Mouse (Mus musculus) liver, embryonic 16.5 days (tissue): Measurements from ENCODE around the gene Clcn6. TPM values are rescaled to one million over a fixed set of nuclear protein-coding genes. Genes with fewer than 3 reads are reported as not detected.

Experiments used
- ATAC-seq: fragments of 200-750 bp; cut with Nextera tagmentation; 2 replicates; pipeline ENCODE4 v1.8.0; 2017; ENCODE audit warnings: low read depth, mild to moderate bottlenecking, moderate number of reproducible peaks, moderate library complexity
- H3K27ac ChIP-seq: fragments of 300-500 bp; sonication (generic); 2 replicates; pipeline ENCODE4 v1.5.1; 2014; ENCODE audit warnings: mild to moderate bottlenecking, low read length
- H3K27me3 ChIP-seq: fragments of 300-500 bp; sonication (generic); 2 replicates; pipeline ENCODE4 v1.6.1; 2014; ENCODE audit warnings: low read depth, low read length, mixed read lengths; ENCODE audit not compliant: control insufficient read depth, insufficient read depth
- H3K36me3 ChIP-seq: fragments of 300-500 bp; sonication (generic); 2 replicates; pipeline ENCODE4 v1.6.1; 2014; ENCODE audit warnings: mild to moderate bottlenecking; ENCODE audit not compliant: control insufficient read depth, insufficient read depth
- H3K4me1 ChIP-seq: fragments of 300-500 bp; sonication (generic); 2 replicates; pipeline ENCODE4 v1.6.1; 2014; ENCODE audit warnings: low read depth, low read length, mixed read lengths; ENCODE audit not compliant: control insufficient read depth
- H3K4me2 ChIP-seq: fragments of 300-500 bp; sonication (generic); 2 replicates; pipeline ENCODE4 v1.6.1; 2014; ENCODE audit warnings: low read depth, low read length, mixed read lengths
- H3K4me3 ChIP-seq: fragments of 300-500 bp; sonication (generic); 2 replicates; pipeline ENCODE4 v1.5.1; 2014; ENCODE audit warnings: low read depth, mild to moderate bottlenecking, low read length
- H3K9ac ChIP-seq: fragments of 300-500 bp; sonication (generic); 2 replicates; pipeline ENCODE4 v1.6.1; 2014; ENCODE audit warnings: low read depth, low read length
- H3K9me3 ChIP-seq: fragments of 300-500 bp; sonication (generic); replicated peaks from 2 replicates; pipeline ENCODE4 v1.6.1; 2016; ENCODE audit warnings: low read length; ENCODE audit not compliant: control insufficient read depth
- WGBS: fragments of 180-500 bp; shearing (Covaris S2); extraction: QIAGEN DNeasy Blood & Tissue Kit; methylation state at CpG from one replicate; pipeline ENCODE4 v1.1.7; 2014; ENCODE audit not compliant: insufficient replicate concordance; 5-methylcytosine and 5-hydroxymethylcytosine counted together
- polyA plus RNA-seq: library from polyadenylated mRNA; unstranded; fragments of >200 nt; fragmentation: Nextera tagmentation; extraction: Ambion mirVana; gene quantifications from 2 replicates; pipeline ENCODE4 v1.2.1, GENCODE M21; 2015

Gene Clcn6
- polyA plus RNA-seq, 1 experiment from 2014 or later: 1.8 TPM

GRCm38 (mm10) chr4:147995311-147995710 is 43.3 kb downstream of the Clcn6 start:
- WGBS: 61% methylated on average over 3 of the region's 3 CpGs
- Histone ChIP-seq H3K4me1 (no peaks in the 10 kb centered on the region), H3K9ac (no peak overlapping the region), H3K4me3 (no peak overlapping the region), H3K4me2 (no peak overlapping the region), H3K9me3 (no peaks in the 10 kb centered on the region), H3K36me3 (no peaks in the 10 kb centered on the region), H3K27ac (no peak overlapping the region), H3K27me3 (no peaks in the 10 kb centered on the region)
- no peak for ATAC-seq

GRCm38 (mm10) chr4:147993571-147994095 is 45.0 kb downstream of the Clcn6 start:
- no peaks in the 10 kb centered on the region for H3K36me3 ChIP-seq
- no peak overlapping the region for H3K27ac ChIP-seq
- no peak overlapping the region for H3K4me3 ChIP-seq
- H3K4me1 ChIP-seq: no peaks in the 10 kb centered on the region
- 42% methylated on average over 7 of the region's 7 CpGs for whole genome bisulfite sequencing
- no peak for ATAC-seq
- H3K4me2 ChIP-seq: no peak overlapping the region
- H3K9me3 ChIP-seq: no peaks in the 10 kb centered on the region
- no peak overlapping the region for H3K9ac ChIP-seq
- no peaks in the 10 kb centered on the region for H3K27me3 ChIP-seq

GRCm38 (mm10) chr4:147985205-147986132 is 53.2 kb downstream of the Clcn6 start, which contains the start of gene Nppb:
Nppb (plus strand) TSS chr4:147985788.
- 21% methylated on average over 20 of the region's 20 CpGs for WGBS

GRCm38 (mm10) chr4:147979441-147979860 is 59.2 kb downstream of the Clcn6 start:
- H3K4me2 ChIP-seq: no peak overlapping the region
- no peak overlapping the region for H3K4me3 ChIP-seq
- no peaks in the 10 kb centered on the region for H3K36me3 ChIP-seq
- no peak for ATAC-seq
- H3K9ac ChIP-seq: no peak overlapping the region
- H3K9me3 ChIP-seq: no peaks in the 10 kb centered on the region
- H3K27ac ChIP-seq: no peak overlapping the region
- 52% methylated on average over 7 of the region's 7 CpGs for WGBS
- H3K4me1 ChIP-seq: no peaks in the 10 kb centered on the region
- H3K27me3 ChIP-seq: no peaks in the 10 kb centered on the region

More at GRCm38 (mm10) chr4:147985205-147986132, 53.2 kb downstream of the Clcn6 start, which contains the start of gene Nppb:
- H3K4me1 ChIP-seq: no peaks in the 10 kb centered on the region
- H3K36me3 ChIP-seq: no peaks in the 10 kb centered on the region
- no peak within 1 kb of the TSS for H3K27ac ChIP-seq
- no peak within 1 kb of the TSS for H3K9ac ChIP-seq
- no peaks in the 10 kb centered on the region for H3K27me3 ChIP-seq
- H3K9me3 ChIP-seq: no peaks in the 10 kb centered on the region
- ATAC-seq: no peak
- no peak within 1 kb of the TSS for H3K4me3 ChIP-seq
- H3K4me2 ChIP-seq: no peak within 1 kb of the TSS

- no peak overlapping the region for H3K4me2 ChIP-seq
- no peaks in the 10 kb centered on the region for H3K27me3 ChIP-seq
- 71% methylated on average over 6 of the region's 6 CpGs for WGBS
- no peaks in the 10 kb centered on the region for H3K4me1 ChIP-seq
- no peaks in the 10 kb centered on the region for H3K9me3 ChIP-seq
- no peak for ATAC-seq
- no peaks in the 10 kb centered on the region for H3K36me3 ChIP-seq
- H3K9ac ChIP-seq: no peak overlapping the region
- no peak overlapping the region for H3K4me3 ChIP-seq
- H3K27ac ChIP-seq: no peak overlapping the region
Measured at GRCm38 (mm10) chr4:147978391-147978790, 60.2 kb downstream of the Clcn6 start.

- H3K4me3 ChIP-seq: no peak overlapping the region
Measured at GRCm38 (mm10) chr4:147977726-147978125, 60.9 kb downstream of the Clcn6 start.

GRCm38 (mm10) chr4:147976237-147976636 is 62.4 kb downstream of the Clcn6 start:
- no peaks in the 10 kb centered on the region for H3K4me1 ChIP-seq
- no peak overlapping the region for H3K27ac ChIP-seq
- ATAC-seq: no peak
- no peak overlapping the region for H3K9ac ChIP-seq
- H3K4me2 ChIP-seq: no peak overlapping the region
- no peaks in the 10 kb centered on the region for H3K27me3 ChIP-seq
- H3K9me3 ChIP-seq: no peaks in the 10 kb centered on the region
- H3K4me3 ChIP-seq: no peak overlapping the region
- H3K36me3 ChIP-seq: no peaks in the 10 kb centered on the region
- 36% methylated on average over 3 of the region's 3 CpGs for WGBS

More at GRCm38 (mm10) chr4:147977726-147978125, 60.9 kb downstream of the Clcn6 start:
- H3K9me3 ChIP-seq: no peaks in the 10 kb centered on the region
- no peaks in the 10 kb centered on the region for H3K36me3 ChIP-seq
- no peak overlapping the region for H3K9ac ChIP-seq
- no peak overlapping the region for H3K4me2 ChIP-seq
- H3K27ac ChIP-seq: no peak overlapping the region
- WGBS: 62% methylated on average over 4 of the region's 4 CpGs
- ATAC-seq: no peak
- no peaks in the 10 kb centered on the region for H3K4me1 ChIP-seq
- H3K27me3 ChIP-seq: no peaks in the 10 kb centered on the region

- H3K4me2 ChIP-seq: no peak overlapping the region
- WGBS: 29% methylated on average over 9 of the region's 9 CpGs
- ATAC-seq: no peak
Measured at GRCm38 (mm10) chr4:147969337-147969736, 69.3 kb downstream of the Clcn6 start.

GRCm38 (mm10) chr4:147968816-147969215 is 69.8 kb downstream of the Clcn6 start:
- Histone ChIP-seq H3K9ac (no peak overlapping the region), H3K4me1 (no peaks in the 10 kb centered on the region)
- WGBS: 52% methylated on average over 2 of the region's 2 CpGs

More at GRCm38 (mm10) chr4:147969337-147969736, 69.3 kb downstream of the Clcn6 start:
- H3K27me3 ChIP-seq: no peaks in the 10 kb centered on the region
- H3K36me3 ChIP-seq: no peaks in the 10 kb centered on the region
- H3K9me3 ChIP-seq: no peaks in the 10 kb centered on the region
- no peak overlapping the region for H3K27ac ChIP-seq
- H3K4me3 ChIP-seq: no peak overlapping the region
- no peak overlapping the region for H3K9ac ChIP-seq
- H3K4me1 ChIP-seq: no peaks in the 10 kb centered on the region

More at GRCm38 (mm10) chr4:147968816-147969215, 69.8 kb downstream of the Clcn6 start:
- H3K9me3 ChIP-seq: no peaks in the 10 kb centered on the region
- H3K4me3 ChIP-seq: no peak overlapping the region
- no peak overlapping the region for H3K4me2 ChIP-seq
- no peak for ATAC-seq
- no peaks in the 10 kb centered on the region for H3K27me3 ChIP-seq
- H3K27ac ChIP-seq: no peak overlapping the region
- no peaks in the 10 kb centered on the region for H3K36me3 ChIP-seq
